Mouse (Mus musculus): ENCODE results near the gene Furin. TPM values are rescaled to one million over a fixed set of nuclear protein-coding genes. Genes with fewer than 3 reads are reported as not detected.

Furin gene
- polyA plus RNA-seq, 1 experiment: 145 TPM

DNA sequence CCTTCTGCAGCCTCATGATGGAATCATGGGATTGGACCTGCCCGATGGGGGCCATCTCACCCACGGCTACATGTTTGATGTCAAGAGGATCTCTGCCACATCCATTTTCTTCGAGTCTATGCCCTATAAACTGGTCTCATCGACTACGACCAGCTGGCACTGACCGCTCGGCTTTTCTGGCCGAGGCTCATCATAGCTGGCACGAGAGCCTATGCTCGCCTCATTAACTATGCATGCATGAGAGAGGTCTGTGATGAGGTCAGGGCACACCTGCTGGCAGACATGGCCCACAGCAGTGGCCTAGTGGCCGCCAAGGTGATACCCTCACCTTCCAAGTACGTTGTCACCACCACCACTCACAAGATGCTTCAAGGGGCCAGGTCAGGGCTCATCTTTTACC, 24.4 kb upstream of the Furin start:
- TF ChIP-seq POLR2A (IDR thresholded peaks at IDR 0.05; ENCODE audit: low read depth, low read length) (no peak), CTCF (conservative IDR thresholded peaks at IDR 0.05; ENCODE audit: insufficient read depth, insufficient read length, low read depth, low read length) (no peak)
- Histone ChIP-seq H3K4me1 (ENCODE audit: control insufficient read depth, insufficient read depth, low read length) (no peaks in the 10 kb centered on the region), H3K27me3 (replicated peaks; ENCODE audit: control insufficient read depth, insufficient read depth, low read length) (no peaks in the 10 kb centered on the region), H3K36me3 (ENCODE audit: control insufficient read depth, insufficient read depth, low read length) (no peaks in the 10 kb centered on the region), H3K4me3 (ENCODE audit: insufficient read depth, low read depth, low read length) (no peak overlapping the region), H3K27ac (ENCODE audit: insufficient read depth, low read depth, low read length) (no peak overlapping the region)
- peak; percentile 44 for DNase-seq
- WGBS: 49% methylated on average over 12 of the region's 12 CpGs

GRCm38 (mm10) chr7:80427730-80428129, 22.5 kb upstream of the Furin start:
- Histone ChIP-seq H3K4me1 (ENCODE audit: control insufficient read depth, insufficient read depth, low read length) (no peaks in the 10 kb centered on the region), H3K36me3 (ENCODE audit: control insufficient read depth, insufficient read depth, low read length) (no peaks in the 10 kb centered on the region), H3K27ac (ENCODE audit: insufficient read depth, low read depth, low read length) (no peak overlapping the region), H3K4me3 (ENCODE audit: insufficient read depth, low read depth, low read length) (no peak overlapping the region), H3K27me3 (replicated peaks; ENCODE audit: control insufficient read depth, insufficient read depth, low read length) (no peaks in the 10 kb centered on the region)
- no peak for DNase-seq
- TF ChIP-seq CTCF (conservative IDR thresholded peaks at IDR 0.05; ENCODE audit: insufficient read depth, insufficient read length, low read depth, low read length) (no peak), POLR2A (IDR thresholded peaks at IDR 0.05; ENCODE audit: low read depth, low read length) (no peak)
- WGBS: 91% methylated on average over 5 of the region's 5 CpGs

- WGBS: 60% methylated on average over 7 of the region's 7 CpGs
- TF ChIP-seq POLR2A (IDR thresholded peaks at IDR 0.05; ENCODE audit: low read depth, low read length) (no peak), CTCF (conservative IDR thresholded peaks at IDR 0.05; ENCODE audit: insufficient read depth, insufficient read length, low read depth, low read length) (no peak)
- H3K27ac ChIP-seq (ENCODE audit: insufficient read depth, low read depth, low read length): no peak overlapping the region
- H3K4me3 ChIP-seq (ENCODE audit: insufficient read depth, low read depth, low read length): no peak overlapping the region
- H3K4me1 ChIP-seq (ENCODE audit: control insufficient read depth, insufficient read depth, low read length): no peaks in the 10 kb centered on the region
- no peaks in the 10 kb centered on the region for H3K27me3 ChIP-seq (replicated peaks; ENCODE audit: control insufficient read depth, insufficient read depth, low read length)
- DNase-seq: peak; percentile 49
- H3K36me3 ChIP-seq (ENCODE audit: control insufficient read depth, insufficient read depth, low read length): no peaks in the 10 kb centered on the region
Measured at GRCm38 (mm10) chr7:80426363-80426762, 21.1 kb upstream of the Furin start.

DNA sequence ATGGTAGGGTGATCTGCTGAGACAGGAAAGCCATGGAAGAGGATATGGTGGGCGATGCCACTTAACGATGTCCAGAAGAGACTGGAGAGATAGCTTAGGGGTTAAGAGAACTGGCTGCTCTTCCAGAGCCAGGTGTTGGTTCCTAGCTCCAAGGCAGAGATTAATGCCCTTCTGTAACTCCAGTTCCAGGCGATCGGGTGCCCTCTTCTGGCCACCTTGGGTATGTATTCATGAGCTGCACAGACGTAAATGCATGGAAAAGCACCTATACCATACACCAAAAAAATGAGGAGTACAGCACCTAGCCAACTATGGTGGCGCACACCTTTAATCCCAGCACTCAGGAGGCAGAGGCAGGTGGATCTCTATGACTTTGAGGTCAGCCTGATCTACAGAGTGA, 19.5 kb upstream of the Furin start:
- 94% methylated on average over 6 of the region's 6 CpGs for WGBS

GRCm38 (mm10) chr7:80422759-80423480, 17.7 kb upstream of the Furin start:
- TF ChIP-seq CTCF (conservative IDR thresholded peaks at IDR 0.05; ENCODE audit: insufficient read depth, insufficient read length, low read depth, low read length) (no peak), POLR2A (IDR thresholded peaks at IDR 0.05; ENCODE audit: low read depth, low read length) (no peak)
- Histone ChIP-seq H3K27me3 (replicated peaks; ENCODE audit: control insufficient read depth, insufficient read depth, low read length) (no peaks in the 10 kb centered on the region), H3K27ac (ENCODE audit: insufficient read depth, low read depth, low read length) (no peak overlapping the region), H3K4me3 (ENCODE audit: insufficient read depth, low read depth, low read length) (no peak overlapping the region), H3K4me1 (ENCODE audit: control insufficient read depth, insufficient read depth, low read length) (no peaks in the 10 kb centered on the region), H3K36me3 (ENCODE audit: control insufficient read depth, insufficient read depth, low read length) (no peaks in the 10 kb centered on the region)
- 33% methylated on average over 20 of the region's 20 CpGs for WGBS
- peak; percentile 20 for DNase-seq

More for the DNA sequence above, 19.5 kb upstream of the Furin start:
- H3K27me3 ChIP-seq (replicated peaks; ENCODE audit: control insufficient read depth, insufficient read depth, low read length): no peaks in the 10 kb centered on the region
- no peaks in the 10 kb centered on the region for H3K4me1 ChIP-seq (ENCODE audit: control insufficient read depth, insufficient read depth, low read length)
- H3K4me3 ChIP-seq (ENCODE audit: insufficient read depth, low read depth, low read length): no peak overlapping the region
- no peaks in the 10 kb centered on the region for H3K36me3 ChIP-seq (ENCODE audit: control insufficient read depth, insufficient read depth, low read length)
- no peak for DNase-seq
- TF ChIP-seq CTCF (conservative IDR thresholded peaks at IDR 0.05; ENCODE audit: insufficient read depth, insufficient read length, low read depth, low read length) (peak; percentile 42), POLR2A (IDR thresholded peaks at IDR 0.05; ENCODE audit: low read depth, low read length) (no peak)
- H3K27ac ChIP-seq (ENCODE audit: insufficient read depth, low read depth, low read length): no peak overlapping the region

DNA sequence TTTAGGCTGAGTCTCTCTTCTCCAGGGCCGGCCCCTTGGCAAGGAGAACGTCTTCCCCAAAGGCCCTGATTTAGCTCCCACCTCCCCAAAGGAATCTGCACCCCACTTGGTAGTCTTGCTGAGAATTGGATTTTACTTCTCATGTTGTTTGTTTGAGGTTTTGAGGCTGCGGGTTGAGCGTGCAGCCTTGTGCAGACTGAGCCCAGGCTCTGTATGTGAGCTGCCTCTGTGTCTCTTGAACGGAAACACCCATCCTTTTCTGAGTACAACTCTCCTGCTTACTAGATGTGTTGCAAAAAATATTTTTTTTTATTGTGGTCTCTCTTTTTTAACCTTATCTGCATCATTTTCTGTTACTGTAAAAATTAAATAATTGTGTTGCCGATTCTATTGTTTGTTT, 16.3 kb upstream of the Furin start:
- no peaks in the 10 kb centered on the region for H3K4me1 ChIP-seq (ENCODE audit: control insufficient read depth, insufficient read depth, low read length)
- no peaks in the 10 kb centered on the region for H3K27me3 ChIP-seq (replicated peaks; ENCODE audit: control insufficient read depth, insufficient read depth, low read length)
- H3K4me3 ChIP-seq (ENCODE audit: insufficient read depth, low read depth, low read length): no peak overlapping the region
- TF ChIP-seq CTCF (conservative IDR thresholded peaks at IDR 0.05; ENCODE audit: insufficient read depth, insufficient read length, low read depth, low read length) (no peak), POLR2A (IDR thresholded peaks at IDR 0.05; ENCODE audit: low read depth, low read length) (no peak)
- 98% methylated on average over 6 of the region's 6 CpGs for WGBS
- no peak overlapping the region for H3K27ac ChIP-seq (ENCODE audit: insufficient read depth, low read depth, low read length)
- no peaks in the 10 kb centered on the region for H3K36me3 ChIP-seq (ENCODE audit: control insufficient read depth, insufficient read depth, low read length)
- DNase-seq: no peak

- DNase-seq: peak; percentile 69
- no peaks in the 10 kb centered on the region for H3K27me3 ChIP-seq (replicated peaks; ENCODE audit: control insufficient read depth, insufficient read depth, low read length)
- H3K4me3 ChIP-seq (ENCODE audit: insufficient read depth, low read depth, low read length): no peak overlapping the region
- WGBS: 74% methylated on average over 4 of the region's 4 CpGs
- no peaks in the 10 kb centered on the region for H3K36me3 ChIP-seq (ENCODE audit: control insufficient read depth, insufficient read depth, low read length)
- H3K27ac ChIP-seq (ENCODE audit: insufficient read depth, low read depth, low read length): no peak overlapping the region
- no peak for TF ChIP-seq CTCF (conservative IDR thresholded peaks at IDR 0.05; ENCODE audit: insufficient read depth, insufficient read length, low read depth, low read length)
- no peak for TF ChIP-seq POLR2A (IDR thresholded peaks at IDR 0.05; ENCODE audit: low read depth, low read length)
- no peaks in the 10 kb centered on the region for H3K4me1 ChIP-seq (ENCODE audit: control insufficient read depth, insufficient read depth, low read length)
Measured at GRCm38 (mm10) chr7:80420586-80420985, 15.3 kb upstream of the Furin start.
